Mouse (Mus musculus) ovary, postnatal 36 days (tissue): Measurements from ENCODE around the gene Klk5.

Source experiments
- DNase-seq: peaks from one replicate; pipeline ENCODE4 v3.0.0; 2022; ENCODE audit warnings: low spot score, mixed read lengths

Gene Klk5

GRCm38 (mm10) chr7:43876444-43876843 is 34.7 kb downstream of the Klk5 start:
- no peak for DNase-seq

- no peak for DNase-seq
Measured at GRCm38 (mm10) chr7:43878281-43878680, 36.5 kb downstream of the Klk5 start.

- no peak for DNase-seq
Measured at GRCm38 (mm10) chr7:43880912-43881311, 39.1 kb downstream of the Klk5 start, which contains the start of gene Klk4. Gene Klk4 (plus strand): TSS chr7:43881160.

GRCm38 (mm10) chr7:43882346-43882745 is 40.6 kb downstream of the Klk5 start:
- DNase-seq = no peak

GRCm38 (mm10) chr7:43882811-43883210 is 41.0 kb downstream of the Klk5 start:
- no peak for DNase-seq

GRCm38 (mm10) chr7:43883547-43883946 is 41.8 kb downstream of the Klk5 start:
- DNase-seq = peak; percentile 47

GRCm38 (mm10) chr7:43891365-43891764 is 49.6 kb downstream of the Klk5 start:
- DNase-seq = no peak

- DNase-seq = no peak
Measured at GRCm38 (mm10) chr7:43891788-43892187, 50.0 kb downstream of the Klk5 start.

- DNase-seq = peak; percentile 75
Measured at GRCm38 (mm10) chr7:43894836-43895235, 53.1 kb downstream of the Klk5 start.
